Comparison of ENCODE assay signal across 18 mouse cellular contexts in genomic region chr17:78455556-78455955, GRCm38 (mm10). TPM values are rescaled to one million over a fixed set of nuclear protein-coding genes. Genes with fewer than 3 reads are reported as not detected.
DNase-seq lines count a peak whose midpoint lies in the region; ATAC-seq lines count a peak whose summit lies in the region.
"Had no signal": no experiment of that assay in that cellular context is flagged by ENCODE, and none has a peak within 500 bp of the region (broad histone marks: within the 10 kb centered on the region; RNA-seq: fewer than 3 reads in every experiment).

No protein-coding gene starts in this region.

- no peaks in the 10 kb centered on the region for H3K9me3 ChIP-seq in neural tube, embryonic 11.5 days (ENCODE audit: control insufficient read depth, low read length)
- peaks cover 4% of the 10 kb centered on the region for H3K9me3 ChIP-seq in forebrain, embryonic 13.5 days (replicated peaks)
- no peaks in the 10 kb centered on the region for H3K9me3 ChIP-seq in intestine, embryonic 16.5 days (ENCODE audit: control insufficient read depth, low read length)
- H3K9me3 ChIP-seq: G1E; hindbrain, embryonic 13.5 days; liver, embryonic 15.5 days; neural tube, embryonic 15.5 days had no signal

- no peaks in the 10 kb centered on the region for H3K27me3 ChIP-seq in neural tube, embryonic 11.5 days (ENCODE audit: control insufficient read depth, insufficient read depth, low read length)
- H3K27me3 ChIP-seq in forebrain, embryonic 13.5 days: no peaks in the 10 kb centered on the region
- no peaks in the 10 kb centered on the region for H3K27me3 ChIP-seq in intestine, embryonic 16.5 days (replicated peaks; ENCODE audit: control insufficient read depth, insufficient read depth, low read length)
- H3K27me3 ChIP-seq: hindbrain, embryonic 13.5 days; liver, embryonic 15.5 days; neural tube, embryonic 15.5 days; Patski had no signal

- DNase-seq in layer of hippocampus, adult 9-11 months: peak; percentile 9
- no peak for DNase-seq in layer of hippocampus, postnatal 25 days (ENCODE audit: extremely low spot score in 1 of 2, low spot score in 1 of 2)
- DNase-seq in neural tube, embryonic 11.5 days (ENCODE audit: low spot score): no peak
- DNase-seq in neural tube, embryonic 10.5 days (ENCODE audit: extremely low spot score, low spot score): no peak
- no peak for DNase-seq in frontal cortex, postnatal 10 days (ENCODE audit: low spot score in 2 of 2)

- no peaks in the 10 kb centered on the region for H3K36me3 ChIP-seq in neural tube, embryonic 11.5 days (ENCODE audit: control insufficient read depth, insufficient read depth, low read length)
- H3K36me3 ChIP-seq in forebrain, embryonic 13.5 days (ENCODE audit: poor library complexity, severe bottlenecking): no peaks in the 10 kb centered on the region
- no peaks in the 10 kb centered on the region for H3K36me3 ChIP-seq in intestine, embryonic 16.5 days (ENCODE audit: control insufficient read depth, insufficient read depth, low read length)
- H3K36me3 ChIP-seq: G1E; hindbrain, embryonic 13.5 days; liver, embryonic 15.5 days; neural tube, embryonic 15.5 days had no signal

- peak; percentile 23; the same call in 1 of the 2 replicates for ATAC-seq in neural tube, embryonic 11.5 days (ENCODE audit: insufficient read depth, low FRiP score, low TSS enrichment)
- 0 out of 2 replicates have a peak, but pooled peaks have one; percentile 31 for ATAC-seq in forebrain, embryonic 13.5 days
- 0 out of 2 replicates have a peak, but pooled peaks have one; percentile 13 for ATAC-seq in megakaryocyte, adult 5-6 weeks (ENCODE audit: poor library complexity, severe bottlenecking)
- ATAC-seq in intestine, embryonic 16.5 days: no peak
- ATAC-seq: intestine, postnatal 0 days had no signal

- no peak overlapping the region for H3K27ac ChIP-seq in neural tube, embryonic 11.5 days (ENCODE audit: low read depth, low read length)
- H3K27ac ChIP-seq in forebrain, embryonic 13.5 days: no peak overlapping the region
- no peak overlapping the region for H3K27ac ChIP-seq in intestine, embryonic 16.5 days (ENCODE audit: low read length)
- H3K27ac ChIP-seq: hindbrain, embryonic 13.5 days; liver, embryonic 15.5 days; neural tube, embryonic 15.5 days had no signal

- H3K4me2 ChIP-seq in neural tube, embryonic 11.5 days (ENCODE audit: low read depth): no peak overlapping the region
- no peak overlapping the region for H3K4me2 ChIP-seq in forebrain, embryonic 13.5 days
- no peak overlapping the region for H3K4me2 ChIP-seq in intestine, embryonic 16.5 days (ENCODE audit: low read depth, low read length)
- H3K4me2 ChIP-seq: heart, embryonic 11.5 days; hindbrain, embryonic 13.5 days; liver, embryonic 15.5 days; midbrain, embryonic 11.5 days; neural tube, embryonic 15.5 days had no signal

- H3K9ac ChIP-seq in neural tube, embryonic 11.5 days (ENCODE audit: low read length): no peak overlapping the region
- no peak overlapping the region for H3K9ac ChIP-seq in forebrain, embryonic 13.5 days
- H3K9ac ChIP-seq in intestine, embryonic 16.5 days (ENCODE audit: low read depth, low read length): no peak overlapping the region
- H3K9ac ChIP-seq: hindbrain, embryonic 13.5 days; liver, embryonic 15.5 days; neural tube, embryonic 15.5 days had no signal

- H3K4me1 ChIP-seq in neural tube, embryonic 11.5 days (ENCODE audit: control insufficient read depth, insufficient read depth, low read length): no peaks in the 10 kb centered on the region
- peaks cover 8% of the 10 kb centered on the region for H3K4me1 ChIP-seq in forebrain, embryonic 13.5 days
- no peaks in the 10 kb centered on the region for H3K4me1 ChIP-seq in intestine, embryonic 16.5 days (ENCODE audit: control insufficient read depth, insufficient read depth, low read length)
- H3K4me1 ChIP-seq: hindbrain, embryonic 13.5 days; liver, embryonic 15.5 days had no signal

- 80% methylated on average over 9 of the region's 9 CpGs for WGBS in neural tube, embryonic 11.5 days
- 83% methylated on average over 9 of the region's 9 CpGs for WGBS in forebrain, embryonic 13.5 days
- WGBS in intestine, embryonic 16.5 days: 77% methylated on average over 9 of the region's 9 CpGs

- H3K4me3 ChIP-seq in neural tube, embryonic 11.5 days (ENCODE audit: low read depth, low read length): no peak overlapping the region
- H3K4me3 ChIP-seq in forebrain, embryonic 13.5 days: no peak overlapping the region
- H3K4me3 ChIP-seq in intestine, embryonic 16.5 days (ENCODE audit: low read length): no peak overlapping the region
- H3K4me3 ChIP-seq: erythroblast, embryonic 14.5 days; hindbrain, embryonic 13.5 days; liver, embryonic 15.5 days; neural tube, embryonic 15.5 days had no signal

RNA-seq across cellular contexts. Expression of gene Fez2, which starts 37.6 kb away (rescaled TPM):
- 10 to 100 TPM; 31.6 to 34.4 TPM for total RNA-seq in layer of hippocampus, postnatal 25 days (2021)
- 54.7 and 57.0 TPM in 2 replicates for polyA plus RNA-seq in neural tube, embryonic 11.5 days (2014; fragmentation: Nextera tagmentation; extraction: Ambion mirVana)
- polyA plus RNA-seq in forebrain, embryonic 13.5 days (2015; fragmentation: Nextera tagmentation; extraction: Ambion mirVana): 28.0 and 29.7 TPM in 2 replicates
- 11.4 and 12.8 TPM in 2 replicates for total RNA-seq in megakaryocyte, adult 5-6 weeks (2015)
- total RNA-seq in megakaryocyte, adult 5-6 weeks (2017): 21.5 and 22.8 TPM in 2 replicates
- polyA plus RNA-seq in intestine, embryonic 16.5 days (2015; fragmentation: Nextera tagmentation; extraction: Ambion mirVana): 38.5 and 41.2 TPM in 2 replicates

RNA-seq across cellular contexts. Expression of gene Vit, which starts 52.3 kb away (rescaled TPM):
- total RNA-seq in layer of hippocampus, postnatal 25 days (2021): 1 to 10 TPM; 3.7 to 5.7 TPM
- 4.4 and 5.4 TPM in 2 replicates for polyA plus RNA-seq in neural tube, embryonic 11.5 days (2014; fragmentation: Nextera tagmentation; extraction: Ambion mirVana)
- polyA plus RNA-seq in forebrain, embryonic 13.5 days (2015; fragmentation: Nextera tagmentation; extraction: Ambion mirVana): 13.6 TPM in 2 replicates
- total RNA-seq in megakaryocyte, adult 5-6 weeks (2015): not detected in 2 replicates
- not detected in 2 replicates for total RNA-seq in megakaryocyte, adult 5-6 weeks (2017)
- 0.13 and 0.23 TPM in 2 replicates for polyA plus RNA-seq in intestine, embryonic 16.5 days (2015; fragmentation: Nextera tagmentation; extraction: Ambion mirVana)
- total RNA-seq: G1E had no signal
- polyA plus RNA-seq: erythroblast, embryonic 14.5 days; G1E; heart, embryonic 11.5 days; limb, embryonic 11.5 days had no signal
